Mouse (Mus musculus) hindbrain, postnatal 0 days (tissue): ENCODE measurements at regions not wholly inside any gene's neighbourhood (a gene's known extent, or its start where the extent isn't known, plus 50 kb on each side); places are given as distances from the start of the nearest gene placed in this dataset.

Source experiments
- ATAC-seq: fragments of 200-750 bp; cut with Nextera tagmentation; 2 replicates; pipeline ENCODE4 v1.8.0; 2017; ENCODE audit warnings: mild to moderate bottlenecking, moderate TSS enrichment, moderate library complexity
- DNase-seq: peaks from one replicate; pipeline ENCODE4 v3.0.0-alpha.2; 2015; ENCODE audit warnings: low spot score
- H3K27ac ChIP-seq: fragments of 300-500 bp; sonication (generic); 2 replicates; pipeline ENCODE4 v1.5.1; 2014; ENCODE audit warnings: mild to moderate bottlenecking
- H3K27me3 ChIP-seq: fragments of 300-500 bp; sonication (generic); 2 replicates; pipeline ENCODE4 v1.6.1; 2014; ENCODE audit warnings: low read length, mixed read lengths; ENCODE audit not compliant: insufficient read depth
- H3K36me3 ChIP-seq: fragments of 300-500 bp; sonication (generic); 2 replicates; pipeline ENCODE4 v1.6.1; 2014; ENCODE audit warnings: low read length, mixed read lengths; ENCODE audit not compliant: insufficient read depth
- H3K4me1 ChIP-seq: fragments of 300-500 bp; sonication (generic); 2 replicates; pipeline ENCODE4 v1.6.1; 2014; ENCODE audit warnings: antibody characterized with exemption, low read length, mixed read lengths; ENCODE audit not compliant: insufficient read depth
- H3K4me2 ChIP-seq: fragments of 300-500 bp; sonication (generic); 2 replicates; pipeline ENCODE4 v1.6.1; 2014; ENCODE audit warnings: low read depth, mild to moderate bottlenecking, low read length, moderate library complexity, mixed read lengths
- H3K4me3 ChIP-seq: fragments of 300-500 bp; sonication (generic); 2 replicates; pipeline ENCODE4 v1.5.1; 2014; ENCODE audit warnings: low read length
- H3K9ac ChIP-seq: fragments of 300-500 bp; sonication (generic); replicated peaks from 2 replicates; pipeline ENCODE4 v1.6.1; 2014; ENCODE audit warnings: mild to moderate bottlenecking, low read length, moderate library complexity, mixed read lengths
- H3K9me3 ChIP-seq: fragments of 300-500 bp; sonication (generic); 2 replicates; pipeline ENCODE4 v1.6.1; 2016; ENCODE audit warnings: low read length, mixed read lengths
- CTCF ChIP-seq: IDR thresholded peaks from 2 replicates; pipeline ENCODE4 v1.5.1; 2016; ENCODE audit warnings: antibody characterized with exemption, control low read depth, low read depth
- WGBS: fragments of 180-500 bp; shearing (Covaris S2); extraction: QIAGEN DNeasy Blood & Tissue Kit; methylation state at CpG from one replicate; pipeline ENCODE4 v1.1.7; 2014; 5-methylcytosine and 5-hydroxymethylcytosine counted together

DNA sequence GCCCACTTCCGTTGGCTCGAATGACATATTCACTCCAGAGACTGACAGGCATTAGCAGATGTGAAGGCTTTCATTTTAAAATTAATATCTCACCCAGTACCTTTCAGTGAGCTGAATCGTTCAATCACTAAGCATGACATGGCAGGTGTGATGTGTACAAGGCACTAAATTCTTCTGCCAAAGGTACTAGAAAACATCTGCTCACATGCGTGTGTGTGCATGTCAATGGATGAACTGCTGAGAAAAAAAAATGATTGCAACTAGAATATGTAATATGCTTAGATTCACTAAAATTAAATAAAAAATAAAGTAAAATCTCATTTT is 191.6 kb upstream of the Mageb18 start:
- H3K36me3 ChIP-seq, result no peaks in the 10 kb centered on the region
- DNase-seq (no peak), ATAC-seq (no peak)
- no peak overlapping the region for H3K27ac ChIP-seq
- no peak overlapping the region for H3K4me2 ChIP-seq
- H3K9me3 ChIP-seq, result no peaks in the 10 kb centered on the region
- no peak overlapping the region for H3K4me3 ChIP-seq
- no peaks in the 10 kb centered on the region for H3K4me1 ChIP-seq
- no peaks in the 10 kb centered on the region for H3K27me3 ChIP-seq
- no peak overlapping the region for H3K9ac ChIP-seq
- TF ChIP-seq CTCF, result no peak
- 79% methylated on average over 4 of the region's 4 CpGs for WGBS

DNA sequence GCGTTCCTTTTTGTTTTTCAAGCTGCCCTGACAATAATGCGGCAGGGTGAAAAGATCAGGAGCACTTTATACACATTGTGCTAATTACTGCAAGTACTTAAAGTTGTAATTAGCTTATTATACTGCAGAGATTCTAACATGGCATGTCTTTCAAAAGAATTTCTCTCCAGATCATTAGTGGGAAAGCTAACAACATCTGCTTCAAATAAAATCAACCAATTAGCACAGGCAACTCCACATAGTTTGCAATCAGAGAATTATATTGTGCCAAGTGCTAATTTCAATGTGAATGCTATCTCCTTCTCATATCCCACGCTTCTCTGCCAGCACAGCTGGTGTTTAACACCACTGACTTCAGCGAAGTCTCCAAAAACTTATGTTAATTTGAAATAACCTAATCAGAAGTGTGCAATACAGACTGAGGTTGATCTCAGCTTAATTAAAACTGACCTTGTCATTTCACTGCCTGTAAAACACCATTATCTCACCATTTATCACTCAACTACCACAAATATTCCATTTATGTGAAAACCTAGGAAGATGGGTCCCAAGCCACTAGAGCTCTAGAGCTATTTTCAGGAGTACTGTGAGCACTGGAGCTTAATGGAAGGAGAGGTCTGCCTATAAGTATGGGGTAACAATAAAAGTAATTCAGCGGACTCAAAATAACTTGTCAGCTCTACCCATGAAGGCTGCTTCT is 191.1 kb upstream of the Mageb18 start:
- H3K4me3 ChIP-seq, result no peak overlapping the region
- no peak for TF ChIP-seq CTCF
- no peak overlapping the region for H3K9ac ChIP-seq
- no peaks in the 10 kb centered on the region for H3K27me3 ChIP-seq
- 62% methylated on average over 5 of the region's 5 CpGs for WGBS
- ATAC-seq (no peak), DNase-seq (peak; percentile 3)
- H3K4me1 ChIP-seq, result no peaks in the 10 kb centered on the region
- no peak overlapping the region for H3K4me2 ChIP-seq
- no peaks in the 10 kb centered on the region for H3K36me3 ChIP-seq
- no peaks in the 10 kb centered on the region for H3K9me3 ChIP-seq
- H3K27ac ChIP-seq, result no peak overlapping the region

DNA sequence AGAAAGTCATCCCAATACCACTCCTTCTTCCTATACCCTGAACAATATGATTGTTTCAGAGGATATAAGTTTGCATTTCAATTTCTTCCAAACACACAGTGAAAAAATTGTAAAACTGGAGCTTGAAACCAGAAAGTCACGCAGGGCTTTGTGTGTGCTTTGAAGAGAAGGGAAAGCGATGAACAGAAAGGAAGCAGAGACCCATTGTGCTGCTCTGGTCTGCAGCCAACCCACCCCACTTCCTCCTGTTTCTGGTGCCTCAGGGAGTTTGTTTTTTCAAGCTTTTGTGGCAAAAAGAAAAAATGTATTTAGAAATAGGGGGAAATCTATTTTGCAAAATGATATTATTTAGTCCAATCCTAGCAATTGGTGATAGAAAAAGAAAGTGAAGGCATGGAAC is 187.4 kb upstream of the Mageb18 start:
- no peaks in the 10 kb centered on the region for H3K9me3 ChIP-seq
- TF ChIP-seq CTCF, result no peak
- no peak overlapping the region for H3K9ac ChIP-seq
- H3K27ac ChIP-seq, result no peak overlapping the region
- H3K4me3 ChIP-seq, result no peak overlapping the region
- H3K4me1 ChIP-seq, result no peaks in the 10 kb centered on the region
- 61% methylated on average over 2 of the region's 2 CpGs for WGBS
- H3K36me3 ChIP-seq, result no peaks in the 10 kb centered on the region
- H3K27me3 ChIP-seq, result no peaks in the 10 kb centered on the region
- H3K4me2 ChIP-seq, result no peak overlapping the region
- DNase-seq (no peak), ATAC-seq (no peak)

DNA sequence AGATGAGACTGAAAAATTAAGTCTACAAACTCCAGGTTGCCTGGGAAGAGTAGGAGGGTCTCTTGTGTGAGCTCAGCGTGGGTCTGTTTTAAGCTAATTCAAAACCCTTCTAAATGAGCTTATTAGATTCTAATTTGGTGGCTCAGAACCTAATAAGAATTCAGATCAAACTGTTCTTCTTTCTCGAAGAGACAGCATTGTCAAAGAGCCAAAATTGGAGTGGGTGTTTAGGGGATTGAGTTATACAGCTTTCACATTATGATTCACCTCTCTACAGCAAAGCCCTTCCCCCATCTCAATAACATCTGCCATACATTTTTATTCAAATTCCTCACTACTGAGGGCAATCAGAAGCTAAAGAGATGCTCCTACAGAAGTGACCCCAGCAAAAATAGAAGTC is 140.7 kb upstream of the Mageb18 start:
- Histone ChIP-seq H3K4me1 (no peaks in the 10 kb centered on the region), H3K9me3 (no peaks in the 10 kb centered on the region), H3K4me3 (no peak overlapping the region), H3K4me2 (no peak overlapping the region), H3K27ac (no peak overlapping the region), H3K27me3 (no peaks in the 10 kb centered on the region), H3K36me3 (no peaks in the 10 kb centered on the region), H3K9ac (no peak overlapping the region)
- 38% methylated on average over 2 of the region's 2 CpGs for WGBS
- no peak for TF ChIP-seq CTCF
- DNase-seq (peak; percentile 4), ATAC-seq (no peak)

DNA sequence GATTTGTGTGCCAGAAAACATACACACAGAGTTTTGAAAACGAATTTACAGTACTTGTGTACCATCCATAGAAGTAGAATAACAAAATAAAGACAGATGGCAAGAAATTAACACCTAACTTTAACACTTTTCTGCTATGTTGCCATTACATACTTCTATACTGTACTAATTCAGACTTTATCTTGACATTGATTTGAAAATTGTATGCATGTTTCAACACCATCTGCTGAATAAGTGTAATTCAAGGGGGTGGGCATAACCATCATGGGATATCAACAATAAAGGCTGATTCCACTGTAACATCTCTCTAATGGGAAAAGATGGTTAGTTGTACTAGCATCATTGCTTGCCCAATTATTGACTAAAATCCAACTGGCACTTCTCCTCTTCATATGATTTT is 110.9 kb upstream of the Mageb18 start:
- DNase-seq (no peak), ATAC-seq (no peak)
- Histone ChIP-seq H3K4me2 (no peak overlapping the region), H3K4me3 (no peak overlapping the region), H3K9ac (no peak overlapping the region), H3K27ac (no peak overlapping the region), H3K9me3 (no peaks in the 10 kb centered on the region), H3K36me3 (no peaks in the 10 kb centered on the region), H3K27me3 (no peaks in the 10 kb centered on the region), H3K4me1 (no peaks in the 10 kb centered on the region)
- TF ChIP-seq CTCF, result no peak
- 17% methylated on average over 1 of the region's 1 CpGs for WGBS

DNA sequence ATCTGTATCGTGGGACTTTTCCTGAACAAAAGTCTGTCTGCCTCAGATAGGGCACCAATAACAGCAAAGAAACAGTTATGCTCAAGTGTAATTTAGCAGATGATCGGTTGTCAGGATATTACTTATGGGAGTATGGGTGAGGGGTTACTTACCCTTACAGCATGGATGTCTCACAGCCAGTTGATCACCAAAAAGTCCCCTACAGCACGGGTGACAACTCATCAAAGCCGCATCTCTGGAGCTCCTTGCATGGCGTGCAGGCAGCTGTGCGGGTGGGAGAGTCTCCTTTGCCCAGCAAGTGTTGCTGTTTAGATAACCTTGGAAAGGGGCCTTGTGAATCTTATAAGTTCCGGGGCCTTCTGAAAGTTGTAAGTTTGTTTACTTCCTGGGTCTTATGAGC is 80.4 kb upstream of the Mageb18 start:
- ATAC-seq (no peak), DNase-seq (no peak)
- no peaks in the 10 kb centered on the region for H3K27me3 ChIP-seq
- no peaks in the 10 kb centered on the region for H3K4me1 ChIP-seq
- no peaks in the 10 kb centered on the region for H3K36me3 ChIP-seq
- H3K9ac ChIP-seq, result no peak overlapping the region
- 85% methylated on average over 7 of the region's 7 CpGs for WGBS
- no peak overlapping the region for H3K27ac ChIP-seq
- no peak overlapping the region for H3K4me2 ChIP-seq
- H3K9me3 ChIP-seq, result no peaks in the 10 kb centered on the region
- TF ChIP-seq CTCF, result no peak
- no peak overlapping the region for H3K4me3 ChIP-seq

DNA sequence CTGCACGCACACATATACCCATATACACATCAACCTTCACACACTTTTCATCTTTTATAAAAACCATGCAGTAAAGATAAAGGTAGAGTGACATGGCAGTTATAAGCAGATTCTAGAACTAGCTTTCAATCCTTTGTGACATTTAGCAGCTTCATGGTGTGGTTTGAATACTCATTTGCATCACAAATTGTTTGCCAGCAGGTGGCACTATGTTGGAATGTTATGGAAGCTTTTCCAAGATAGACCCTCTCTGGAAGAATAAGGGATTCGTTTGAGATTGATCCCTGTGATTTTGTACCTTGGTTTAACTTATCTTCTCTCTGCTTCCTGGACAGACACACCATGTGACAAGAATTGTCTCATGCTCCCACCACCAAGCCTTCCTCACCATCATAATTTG is 61.8 kb upstream of the Mageb18 start:
- Histone ChIP-seq H3K27ac (no peak overlapping the region), H3K4me2 (no peak overlapping the region), H3K4me3 (no peak overlapping the region), H3K36me3 (no peaks in the 10 kb centered on the region), H3K4me1 (no peaks in the 10 kb centered on the region), H3K9ac (no peak overlapping the region), H3K27me3 (no peaks in the 10 kb centered on the region), H3K9me3 (no peaks in the 10 kb centered on the region)
- DNase-seq (peak; percentile 12), ATAC-seq (no peak)
- WGBS, result 50% methylated on average over 2 of the region's 2 CpGs
- TF ChIP-seq CTCF, result peak; percentile 27; the same call in 1 of the 2 replicates
